Comparison of ENCODE assay signal across 10 mouse cellular contexts in genomic region chr9:83370907-83371306, GRCm38 (mm10).
A peak's percentile ranks its signal among the peaks of the same experiment; 100 is the strongest.
DNase-seq lines count a peak whose midpoint lies in the region; ATAC-seq and TF ChIP-seq lines count a peak whose summit lies in the region.
"Had no signal": no experiment of that assay in that cellular context is flagged by ENCODE, and none has a peak within 500 bp of the region (broad histone marks: within the 10 kb centered on the region; RNA-seq: fewer than 3 reads in every experiment).

No protein-coding gene starts in this region.

- no peaks in the 10 kb centered on the region for H3K4me1 ChIP-seq in heart, adult 2 months (ENCODE audit: control insufficient read depth, insufficient read depth, low read length)
- H3K4me1 ChIP-seq in liver, postnatal 0 days (ENCODE audit: insufficient read depth) = no peaks in the 10 kb centered on the region
- H3K4me1 ChIP-seq in liver, embryonic 11.5 days (replicated peaks; ENCODE audit: control insufficient read depth, insufficient read depth, low read length) = no peaks in the 10 kb centered on the region
- H3K4me1 ChIP-seq: embryonic facial prominence, embryonic 15.5 days had no signal

- intact Hi-C loops in heart, adult 2 months (cut with DNase I) = no loop called here
- intact Hi-C loops in heart, postnatal 25 days (cut with DNase I) = no loop called here

- no peak for DNase-seq in heart, adult 2 months
- no peak for DNase-seq in heart, postnatal 25 days (ENCODE audit: low spot score)
- DNase-seq in liver, postnatal 0 days = no peak
- no peak for DNase-seq in liver, embryonic 11.5 days (ENCODE audit: low spot score)
- DNase-seq in R1 (ENCODE audit: low read depth, low spot score) = peak; percentile 11
- DNase-seq in retina, postnatal 1 day = peak; percentile 48
- no peak for DNase-seq in cerebellum, adult 11 months
- no peak for DNase-seq in cerebellum, postnatal 4 days (ENCODE audit: low spot score in 2 of 2)

- no peak overlapping the region for H3K4me3 ChIP-seq in heart, adult 2 months
- no peak overlapping the region for H3K4me3 ChIP-seq in liver, postnatal 0 days (ENCODE audit: low read depth, low read length)
- H3K4me3 ChIP-seq in liver, embryonic 11.5 days (ENCODE audit: low read depth, low read length) = no peak overlapping the region
- H3K4me3 ChIP-seq: embryonic facial prominence, embryonic 15.5 days; heart, embryonic 15.5 days had no signal

- peak; percentile 66 for TF ChIP-seq CTCF in heart, adult 2 months (IDR thresholded peaks at IDR 0.05)
- peak; percentile 48 for TF ChIP-seq CTCF in liver, postnatal 0 days (IDR thresholded peaks at IDR 0.05; ENCODE audit: low read depth)

- no peak overlapping the region for H3K9ac ChIP-seq in heart, adult 2 months (ENCODE audit: low read depth, low read length)
- no peak overlapping the region for H3K9ac ChIP-seq in liver, postnatal 0 days (replicated peaks)
- H3K9ac ChIP-seq in liver, embryonic 11.5 days (ENCODE audit: low read depth, low read length) = no peak overlapping the region
- H3K9ac ChIP-seq: embryonic facial prominence, embryonic 15.5 days; heart, embryonic 15.5 days had no signal

- no peak overlapping the region for H3K27ac ChIP-seq in heart, adult 2 months
- no peak overlapping the region for H3K27ac ChIP-seq in liver, postnatal 0 days (ENCODE audit: low read depth)
- no peak overlapping the region for H3K27ac ChIP-seq in liver, embryonic 11.5 days (ENCODE audit: low read depth, low read length)
- H3K27ac ChIP-seq: embryonic facial prominence, embryonic 15.5 days; heart, embryonic 15.5 days had no signal

- TF ChIP-seq POLR2A in heart, adult 2 months (IDR thresholded peaks at IDR 0.05; ENCODE audit: insufficient read depth, low read depth, low read length) = no peak

- no peak overlapping the region for H3K4me2 ChIP-seq in liver, postnatal 0 days (ENCODE audit: low read depth, low read length)
- no peak overlapping the region for H3K4me2 ChIP-seq in liver, embryonic 11.5 days
- H3K4me2 ChIP-seq: embryonic facial prominence, embryonic 15.5 days; heart, embryonic 15.5 days had no signal

- no peaks in the 10 kb centered on the region for H3K79me2 ChIP-seq in heart, adult 2 months (replicated peaks; ENCODE audit: control insufficient read depth, insufficient read depth, low read length)

- H3K27me3 ChIP-seq in heart, adult 2 months (ENCODE audit: control insufficient read depth, insufficient read depth, low read length) = no peaks in the 10 kb centered on the region
- H3K27me3 ChIP-seq in liver, postnatal 0 days (ENCODE audit: insufficient read depth, low read length) = no peaks in the 10 kb centered on the region
- H3K27me3 ChIP-seq in liver, embryonic 11.5 days (replicated peaks; ENCODE audit: control insufficient read depth, insufficient read depth, low read length) = no peaks in the 10 kb centered on the region
- H3K27me3 ChIP-seq: embryonic facial prominence, embryonic 15.5 days; heart, embryonic 15.5 days had no signal

- no peaks in the 10 kb centered on the region for H3K36me3 ChIP-seq in heart, adult 2 months (ENCODE audit: control insufficient read depth, insufficient read depth, low read length)
- no peaks in the 10 kb centered on the region for H3K36me3 ChIP-seq in liver, postnatal 0 days (replicated peaks; ENCODE audit: insufficient read depth, low read length)
- no peaks in the 10 kb centered on the region for H3K36me3 ChIP-seq in liver, embryonic 11.5 days (ENCODE audit: control insufficient read depth, insufficient read depth, low read length)
- H3K36me3 ChIP-seq: embryonic facial prominence, embryonic 15.5 days; heart, embryonic 15.5 days had no signal

- no peak for ATAC-seq in liver, postnatal 0 days
- no peak for ATAC-seq in liver, embryonic 11.5 days (replicated peaks; ENCODE audit: low FRiP score)

- WGBS in heart, adult 2 months = 31% methylated on average over 1 of the region's 1 CpGs
- 9% methylated on average over 1 of the region's 1 CpGs for WGBS in liver, postnatal 0 days (ENCODE audit: insufficient replicate concordance)
- WGBS in liver, embryonic 11.5 days = 42% methylated on average over 1 of the region's 1 CpGs

- no peak for TF ChIP-seq EP300 in heart, adult 2 months (IDR thresholded peaks at IDR 0.05; ENCODE audit: insufficient read depth, low read depth, low read length)
- TF ChIP-seq EP300 in liver, postnatal 0 days (IDR thresholded peaks at IDR 0.05; ENCODE audit: low read depth) = no peak

- no peaks in the 10 kb centered on the region for H3K9me3 ChIP-seq in liver, postnatal 0 days (ENCODE audit: low read length)
- H3K9me3 ChIP-seq in liver, embryonic 11.5 days (ENCODE audit: control insufficient read depth, low read length) = no peaks in the 10 kb centered on the region
- H3K9me3 ChIP-seq: embryonic facial prominence, embryonic 15.5 days; heart, embryonic 15.5 days had no signal

Comparison
In these comparisons a context has a peak if more than half of its experiments do, and no peak if none do; other contexts are left out.
1. DNase-seq: peak in R1 (single experiment) and retina, postnatal 1 day (single experiment); none in heart, adult 2 months (0 of 2), heart, postnatal 25 days (single experiment), liver, postnatal 0 days (single experiment), liver, embryonic 11.5 days (single experiment), cerebellum, adult 11 months (single experiment) and cerebellum, postnatal 4 days (0 of 2).